Mouse (Mus musculus): ENCODE measurements around the gene Opa1.

- TF ChIP-seq CTCF (IDR thresholded peaks at IDR 0.05; ENCODE audit: borderline replicate concordance, extremely low read depth, insufficient read depth, insufficient read length) (peak; percentile 35; the same call in 1 of the 2 replicates), POLR2A (IDR thresholded peaks at IDR 0.05; ENCODE audit: borderline replicate concordance, extremely low read depth, insufficient read depth, insufficient read length, poor library complexity, severe bottlenecking) (no peak)
Measured at GRCm38 (mm10) chr16:29635780-29636179, 56.6 kb downstream of the Opa1 start.

All from brain, embryonic 14.5 days (tissue).